Mouse (Mus musculus) gastrocnemius, postnatal 14 days (tissue): ENCODE data around the gene Gorasp2. TPM values are rescaled to one million over a fixed set of nuclear protein-coding genes. Genes with fewer than 3 reads are reported as not detected.
A peak's percentile ranks its signal among the peaks of the same experiment; 100 is the strongest.

Source experiments
- DNase-seq: peaks from one replicate; pipeline ENCODE4 v3.0.0; 2021; ENCODE audit warnings: mixed read lengths
- intact Hi-C: fragments of 180-260 bp; cut with DNase I; formaldehyde crosslinking; loops from one replicate; pipeline ENCODE4 v1.15.1; 2025; ENCODE audit warnings: low total_unique reads
- long read RNA-seq, 2 experiments: library from polyadenylated mRNA; stranded (forward); transcript quantifications; one replicate each; pipeline ENCODE4 v2.0.0; 2021
- total RNA-seq, 2 experiments: library from RNA; stranded (reverse); gene quantifications; 2 replicates each; pipeline ENCODE4 v1.2.3; 2021

The Gorasp2 gene
- total RNA-seq = 10 to 100 TPM; 63.5 to 67.7 TPM
- long read RNA-seq, experiment 1, transcript Gorasp2-201 (10 exons, 2,238 nt) = major isoform, 62 of 76 reads
- long read RNA-seq, experiment 1, partial matches to known transcripts = 5 of 76 reads
- long read RNA-seq, experiment 1, other reads (novel, unspliced or antisense) = 9 of 76 reads
- long read RNA-seq, experiment 2, transcript Gorasp2-201 (10 exons, 2,238 nt) = major isoform, 71 of 98 reads
- long read RNA-seq, experiment 2, partial matches to known transcripts = 9 of 98 reads
- long read RNA-seq, experiment 2, other reads (novel, unspliced or antisense) = 15 of 98 reads

DNA sequence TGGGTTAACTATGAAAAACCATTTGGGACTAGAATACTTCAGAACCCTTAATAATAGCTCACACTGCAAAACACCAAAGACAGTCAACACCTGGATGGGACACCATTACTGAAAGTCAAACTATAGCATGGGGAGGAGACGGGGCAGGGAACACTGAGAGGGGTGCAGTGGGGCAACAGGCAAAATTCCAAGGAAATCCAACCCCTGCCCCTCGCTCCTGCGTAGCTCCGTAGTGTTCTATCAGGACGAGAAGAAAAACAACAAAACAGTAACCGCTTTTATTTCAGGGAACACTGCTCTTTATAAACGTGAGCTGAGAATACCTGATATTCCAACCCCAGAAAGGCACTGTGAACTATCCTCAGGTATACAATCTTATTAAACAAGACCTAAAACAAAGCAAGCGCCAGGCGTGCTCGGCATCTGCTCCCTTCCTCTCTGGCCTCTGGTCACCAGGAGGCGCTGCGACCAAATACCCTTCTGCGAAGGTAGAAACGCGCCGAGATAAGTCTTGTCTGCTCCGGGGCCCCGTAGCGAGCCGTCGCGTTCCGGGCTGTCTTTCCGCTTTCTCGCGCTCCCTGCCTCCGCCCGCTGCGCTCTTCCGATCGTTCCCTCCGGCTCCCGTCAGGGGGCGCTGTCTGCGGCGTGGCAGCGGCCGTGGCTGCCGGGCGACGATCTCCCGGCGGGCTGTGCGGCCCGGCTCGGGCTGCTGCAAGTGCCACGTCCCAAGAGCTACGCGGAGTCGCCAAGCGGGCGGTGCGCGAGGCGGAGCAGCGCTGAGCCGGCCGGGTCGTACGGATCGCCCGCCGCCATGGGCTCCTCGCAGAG, at the start of gene Gorasp2:
TSS of gene Gorasp2 (plus strand) at position 690 of the 828 bp plus-strand sequence.
- DNase-seq = peak; percentile 96
- intact Hi-C loops = no loop called here

GRCm38 (mm10) chr2:70614745-70615351, 46.5 kb upstream of the Gorasp2 start:
- intact Hi-C loops = no loop called here
- no peak for DNase-seq

- no peak for DNase-seq
- intact Hi-C loops = no loop called here
Measured at GRCm38 (mm10) chr2:70616076-70616475, 45.3 kb upstream of the Gorasp2 start.

- intact Hi-C loops = no loop called here
Measured at GRCm38 (mm10) chr2:70616617-70617016, 44.8 kb upstream of the Gorasp2 start.

DNA sequence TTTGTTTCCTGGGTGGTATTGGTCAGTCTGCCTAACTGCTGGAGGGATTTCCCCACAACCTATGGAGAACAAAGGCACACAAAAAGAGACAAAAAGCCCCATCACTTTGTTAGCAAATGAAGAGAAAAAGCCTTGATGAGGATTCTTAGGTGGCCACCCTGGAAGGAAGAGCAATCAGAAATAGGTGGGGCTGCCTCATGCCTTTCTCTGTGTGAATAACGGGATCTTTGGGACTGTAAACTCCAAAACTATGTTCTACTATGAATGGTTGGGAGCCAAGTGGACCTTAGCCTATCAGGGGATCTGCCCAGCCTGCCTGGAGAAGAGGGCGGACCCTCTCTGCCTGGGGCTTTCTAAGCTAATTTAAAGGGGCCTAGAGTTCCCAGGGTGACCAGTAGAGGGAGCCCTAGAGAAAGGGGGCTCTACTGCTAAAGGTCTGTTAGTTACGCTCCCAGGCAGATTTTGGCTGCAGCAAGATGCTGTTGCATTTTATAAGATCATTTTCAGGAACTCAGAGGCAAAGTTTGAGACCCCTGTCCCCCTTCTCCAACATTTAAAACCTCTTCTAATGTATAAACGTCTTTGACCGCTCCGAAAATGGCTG, 42.0 kb upstream of the Gorasp2 start:
- DNase-seq = no peak

More at GRCm38 (mm10) chr2:70616617-70617016, 44.8 kb upstream of the Gorasp2 start:
- no peak for DNase-seq

GRCm38 (mm10) chr2:70620225-70620624, 41.2 kb upstream of the Gorasp2 start:
- no peak for DNase-seq
- intact Hi-C loops = no loop called here

More for the DNA sequence above, 42.0 kb upstream of the Gorasp2 start:
- intact Hi-C loops = no loop called here

GRCm38 (mm10) chr2:70622244-70622643, 39.1 kb upstream of the Gorasp2 start:
- no peak for DNase-seq

GRCm38 (mm10) chr2:70625761-70626160, 35.6 kb upstream of the Gorasp2 start:
- intact Hi-C loops = no loop called here
- DNase-seq = no peak

More at GRCm38 (mm10) chr2:70622244-70622643, 39.1 kb upstream of the Gorasp2 start:
- intact Hi-C loops = no loop called here

- no peak for DNase-seq
- intact Hi-C loops = no loop called here
Measured at GRCm38 (mm10) chr2:70628397-70628796, 33.0 kb upstream of the Gorasp2 start.

GRCm38 (mm10) chr2:70629339-70629761, 32.0 kb upstream of the Gorasp2 start:
- intact Hi-C loops = no loop called here
- no peak for DNase-seq

- no peak for DNase-seq
- intact Hi-C loops = no loop called here
Measured at GRCm38 (mm10) chr2:70629921-70630320, 31.5 kb upstream of the Gorasp2 start.

GRCm38 (mm10) chr2:70631321-70631720, 30.1 kb upstream of the Gorasp2 start:
- intact Hi-C loops = no loop called here
- no peak for DNase-seq

DNA sequence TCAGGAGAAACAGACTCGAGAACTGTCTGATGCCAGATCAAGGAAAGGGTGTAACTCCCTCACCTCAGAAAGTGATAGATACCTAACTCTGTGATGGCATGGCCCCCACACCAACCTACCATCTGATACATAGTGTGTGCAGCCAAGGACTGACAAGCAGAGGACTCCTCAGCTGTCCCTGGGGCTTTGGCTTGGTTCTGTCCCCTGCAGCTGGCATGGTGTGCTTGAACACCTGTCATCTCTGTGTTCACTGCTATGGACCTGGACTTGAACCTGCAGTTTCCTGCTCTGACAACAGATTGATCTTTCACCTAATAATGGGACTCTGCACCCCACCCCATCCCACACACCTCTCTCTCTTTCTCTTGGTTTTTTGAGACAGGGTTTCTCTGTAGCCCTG, 29.0 kb upstream of the Gorasp2 start:
- DNase-seq = no peak
- intact Hi-C loops = no loop called here

DNA sequence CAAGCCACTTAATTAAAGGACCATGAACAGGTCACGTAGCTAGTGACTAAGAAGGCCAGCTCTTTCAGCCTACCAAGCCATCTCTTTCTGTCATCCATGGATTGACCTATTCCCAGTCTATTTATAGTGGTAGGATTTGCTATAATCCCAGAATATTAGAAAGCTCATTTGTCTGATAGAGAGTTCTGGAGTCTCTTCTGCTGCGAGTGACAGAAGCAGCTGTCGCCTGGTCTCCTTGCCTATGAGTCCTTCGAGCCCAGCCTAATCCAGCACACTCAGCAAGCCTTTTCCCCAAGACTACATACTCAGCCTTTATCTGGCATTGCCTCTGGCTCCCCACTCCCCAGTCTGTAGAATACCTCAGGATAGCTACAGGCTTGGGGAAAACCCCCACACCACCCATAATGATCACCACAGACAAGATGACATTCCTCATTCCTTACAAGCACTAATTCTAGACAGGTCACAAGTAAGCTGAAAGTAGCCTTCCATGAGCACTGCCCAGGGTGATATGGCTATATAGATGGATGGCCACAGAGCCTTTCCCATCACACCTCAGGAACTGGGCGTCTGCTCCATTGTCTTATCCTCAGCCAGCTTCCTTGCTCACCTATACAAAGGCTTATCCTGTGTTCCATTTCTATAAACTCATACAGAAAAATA, 27.2 kb upstream of the Gorasp2 start:
- intact Hi-C loops = no loop called here
- DNase-seq = no peak

- intact Hi-C loops = no loop called here
- DNase-seq = no peak
Measured at GRCm38 (mm10) chr2:70640968-70641367, 20.4 kb upstream of the Gorasp2 start.

DNA sequence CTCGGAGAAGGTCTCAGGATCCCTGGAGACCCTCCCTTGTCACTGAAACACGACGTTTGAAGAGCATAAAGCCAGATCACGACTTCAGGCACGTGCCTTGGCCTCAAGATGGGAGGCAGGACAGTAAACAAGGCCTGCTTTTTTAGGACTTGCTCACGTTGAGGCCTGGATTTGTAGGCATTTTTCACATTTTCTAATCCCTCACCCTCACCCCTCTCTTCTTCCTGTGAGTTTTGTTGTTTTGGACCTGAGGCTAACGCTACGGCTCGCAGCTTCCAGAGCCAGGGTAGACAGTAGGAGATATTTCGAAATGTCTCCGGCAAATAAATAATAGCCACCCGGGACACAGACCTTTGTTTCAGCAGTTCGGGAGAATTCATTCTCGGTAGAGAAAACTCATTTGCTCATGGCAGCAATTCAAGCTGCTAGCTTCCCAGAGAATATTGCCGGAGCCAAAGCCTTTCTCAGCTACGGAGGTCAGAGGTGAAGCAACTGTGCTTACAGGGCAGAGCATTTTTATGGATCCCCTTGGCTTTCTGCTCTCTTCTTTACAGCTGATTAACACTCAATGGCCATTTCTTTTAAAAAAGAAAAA, 18.3 kb upstream of the Gorasp2 start:
- intact Hi-C loops = no loop called here
- DNase-seq = no peak

- DNase-seq = no peak
- intact Hi-C loops = no loop called here
Measured at GRCm38 (mm10) chr2:70645266-70645780, 16.1 kb upstream of the Gorasp2 start.

GRCm38 (mm10) chr2:70647681-70648080, 13.7 kb upstream of the Gorasp2 start:
- intact Hi-C loops = no loop called here
- DNase-seq = no peak

- intact Hi-C loops = no loop called here
- DNase-seq = no peak
Measured at GRCm38 (mm10) chr2:70648271-70648670, 13.1 kb upstream of the Gorasp2 start.
